Mouse (Mus musculus) adrenal gland, adult 8-10 months (tissue): ENCODE measurements around the gene Mki67. TPM values are rescaled to one million over a fixed set of nuclear protein-coding genes. Genes with fewer than 3 reads are reported as not detected.

Source experiments
- DNase-seq: peaks from one replicate; pipeline ENCODE4 v3.0.0; 2022
- total RNA-seq, 4 experiments: library from RNA; stranded (reverse); gene quantifications; 2 replicates each; pipeline ENCODE4 v1.2.4; 2022

Gene Mki67
- 1 to 10 TPM; 2.0 to 4.2 (median 3.2) TPM for total RNA-seq

GRCm38 (mm10) chr7:135715642-135716444, at the start of gene Mki67:
Gene Mki67 (minus strand): TSS chr7:135716361.
- DNase-seq = peak; percentile 8

GRCm38 (mm10) chr7:135763311-135763710, 47.1 kb upstream of the Mki67 start:
- DNase-seq = no peak

GRCm38 (mm10) chr7:135758754-135759510, 42.8 kb upstream of the Mki67 start:
- no peak for DNase-seq

- no peak for DNase-seq
These were observed 42.0 kb upstream of the Mki67 start for GRCm38 (mm10) chr7:135758171-135758570.

- DNase-seq = no peak
These were observed 40.9 kb upstream of the Mki67 start for GRCm38 (mm10) chr7:135756984-135757586.

- DNase-seq = no peak
These were observed 32.8 kb upstream of the Mki67 start for GRCm38 (mm10) chr7:135748986-135749385.

- no peak for DNase-seq
These were observed 30.9 kb upstream of the Mki67 start for GRCm38 (mm10) chr7:135747072-135747471.

- DNase-seq = no peak
These were observed 30.4 kb upstream of the Mki67 start for GRCm38 (mm10) chr7:135746528-135746927.

- DNase-seq = no peak
These were observed 28.9 kb upstream of the Mki67 start for GRCm38 (mm10) chr7:135745091-135745490.

- no peak for DNase-seq
These were observed 24.3 kb upstream of the Mki67 start for GRCm38 (mm10) chr7:135740453-135740852.

GRCm38 (mm10) chr7:135736581-135736886, 20.4 kb upstream of the Mki67 start:
- DNase-seq = no peak

GRCm38 (mm10) chr7:135735691-135736580, 19.8 kb upstream of the Mki67 start:
- DNase-seq = peak; percentile 63

GRCm38 (mm10) chr7:135734911-135735646, 18.9 kb upstream of the Mki67 start:
- no peak for DNase-seq

GRCm38 (mm10) chr7:135734379-135734778, 18.2 kb upstream of the Mki67 start:
- no peak for DNase-seq

GRCm38 (mm10) chr7:135728038-135728437, 11.9 kb upstream of the Mki67 start:
- no peak for DNase-seq

- no peak for DNase-seq
These were observed 10.5 kb upstream of the Mki67 start for GRCm38 (mm10) chr7:135726707-135727106.

- no peak for DNase-seq
These were observed 7.6 kb upstream of the Mki67 start for GRCm38 (mm10) chr7:135723672-135724341.

GRCm38 (mm10) chr7:135722011-135722838, 6.1 kb upstream of the Mki67 start:
- no peak for DNase-seq

- no peak for DNase-seq
These were observed 5.4 kb upstream of the Mki67 start for GRCm38 (mm10) chr7:135721436-135721992.
